Mouse (Mus musculus) heart, adult 2 months (tissue): ENCODE results near the gene Arhgap24. TPM values are rescaled to one million over a fixed set of nuclear protein-coding genes. Genes with fewer than 3 reads are reported as not detected.

Experiments used
- DNase-seq, 2 experiments: peaks; one replicate each; pipeline ENCODE4 v3.0.0; 2021
- H3K27ac ChIP-seq: fragments of 200-600 bp; 2 replicates; pipeline ENCODE4 v1.8.1; 2022
- H3K27me3 ChIP-seq: fragments of 200-500 bp; 2 replicates; pipeline ENCODE4 v1.6.1; 2012; ENCODE audit warnings: mild to moderate bottlenecking, low read length, inconsistent platforms, mixed read lengths; ENCODE audit not compliant: control insufficient read depth, insufficient read depth
- H3K36me3 ChIP-seq: fragments of 200-500 bp; 2 replicates; pipeline ENCODE4 v1.6.1; 2012; ENCODE audit warnings: low read length, inconsistent platforms; ENCODE audit not compliant: control insufficient read depth, insufficient read depth
- H3K4me1 ChIP-seq: fragments of 200-500 bp; 2 replicates; pipeline ENCODE4 v1.6.1; 2011; ENCODE audit warnings: low read length; ENCODE audit not compliant: control insufficient read depth, insufficient read depth
- H3K4me3 ChIP-seq: fragments of 200-600 bp; 2 replicates; pipeline ENCODE4 v1.8.1; 2022
- H3K79me2 ChIP-seq: fragments of 200-500 bp; replicated peaks from 2 replicates; pipeline ENCODE4 v1.6.1; 2012; ENCODE audit warnings: mild to moderate bottlenecking, inconsistent platforms, low read length, moderate library complexity, mixed read lengths; ENCODE audit not compliant: control insufficient read depth, insufficient read depth
- H3K9ac ChIP-seq: fragments of 200-500 bp; 2 replicates; pipeline ENCODE4 v1.6.1; 2012; ENCODE audit warnings: low read depth, mild to moderate bottlenecking, control low read depth, inconsistent platforms, low read length, mixed read lengths
- CTCF ChIP-seq: fragments of 200-600 bp; IDR thresholded peaks from 2 replicates; pipeline ENCODE4 v1.8.1; 2022; ENCODE audit warnings: antibody characterized with exemption, mild to moderate bottlenecking, moderate library complexity
- EP300 ChIP-seq: fragments of 200-500 bp; IDR thresholded peaks from 2 replicates; pipeline ENCODE4 v1.6.1; 2011; ENCODE audit warnings: low read depth, low read length, control low read depth; ENCODE audit not compliant: insufficient read depth
- POLR2A ChIP-seq: fragments of 200-500 bp; IDR thresholded peaks from 2 replicates; pipeline ENCODE4 v1.6.1; 2011; ENCODE audit warnings: mild to moderate bottlenecking, low read depth, low read length, control low read depth; ENCODE audit not compliant: insufficient read depth
- WGBS: fragments of 180-500 bp; shearing (Covaris S2); methylation state at CpG from one replicate; pipeline ENCODE4 v1.1.7; 2018; 5-methylcytosine and 5-hydroxymethylcytosine counted together
- intact Hi-C: fragments of 180-260 bp; cut with DNase I; formaldehyde crosslinking; loops from one replicate; pipeline ENCODE4 v1.15.1; 2025
- polyA plus RNA-seq: library from polyadenylated mRNA; depleted of rRNA; stranded (reverse); fragments of >200 nt; gene quantifications from 2 replicates; pipeline ENCODE4 v1.2.3, GENCODE M21; 2012
- total RNA-seq, 2 experiments: library from RNA; stranded (reverse); gene quantifications; 2 replicates each; pipeline ENCODE4 v1.2.3; 2021

The Arhgap24 gene
- total and polyA plus RNA-seq, 3 experiments = 11.9 to 24.6 (median 15.2) TPM

DNA sequence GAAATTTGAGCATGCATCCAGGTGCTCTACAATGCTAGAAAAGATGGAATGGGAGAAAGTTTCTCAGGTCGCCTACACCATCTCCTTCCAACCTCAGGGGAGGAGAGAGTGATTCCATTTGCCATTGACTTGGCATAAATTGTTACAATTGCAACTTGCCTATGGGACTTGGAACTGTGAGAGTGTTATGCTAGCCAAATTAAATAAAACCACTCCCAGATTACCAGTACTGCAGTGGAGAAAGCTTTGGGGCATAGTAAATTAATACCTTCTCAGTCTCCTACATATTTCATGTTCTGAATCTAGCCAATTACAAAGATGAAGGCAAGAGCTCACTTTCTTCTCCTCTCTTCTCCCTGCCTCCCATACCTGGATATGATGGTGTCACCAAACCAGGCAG, 139.8 kb downstream of the Arhgap24 start:
- 75% methylated on average over 1 of the region's 1 CpGs for WGBS
- H3K4me3 ChIP-seq = no peak overlapping the region
- no peaks in the 10 kb centered on the region for H3K79me2 ChIP-seq
- TF ChIP-seq EP300 (no peak), CTCF (no peak), POLR2A (no peak)
- H3K9ac ChIP-seq = no peak overlapping the region
- DNase-seq = no peak
- no peak overlapping the region for H3K27ac ChIP-seq
- no peaks in the 10 kb centered on the region for H3K27me3 ChIP-seq
- no peaks in the 10 kb centered on the region for H3K36me3 ChIP-seq
- no peaks in the 10 kb centered on the region for H3K4me1 ChIP-seq
- intact Hi-C loops = no loop called here

DNA sequence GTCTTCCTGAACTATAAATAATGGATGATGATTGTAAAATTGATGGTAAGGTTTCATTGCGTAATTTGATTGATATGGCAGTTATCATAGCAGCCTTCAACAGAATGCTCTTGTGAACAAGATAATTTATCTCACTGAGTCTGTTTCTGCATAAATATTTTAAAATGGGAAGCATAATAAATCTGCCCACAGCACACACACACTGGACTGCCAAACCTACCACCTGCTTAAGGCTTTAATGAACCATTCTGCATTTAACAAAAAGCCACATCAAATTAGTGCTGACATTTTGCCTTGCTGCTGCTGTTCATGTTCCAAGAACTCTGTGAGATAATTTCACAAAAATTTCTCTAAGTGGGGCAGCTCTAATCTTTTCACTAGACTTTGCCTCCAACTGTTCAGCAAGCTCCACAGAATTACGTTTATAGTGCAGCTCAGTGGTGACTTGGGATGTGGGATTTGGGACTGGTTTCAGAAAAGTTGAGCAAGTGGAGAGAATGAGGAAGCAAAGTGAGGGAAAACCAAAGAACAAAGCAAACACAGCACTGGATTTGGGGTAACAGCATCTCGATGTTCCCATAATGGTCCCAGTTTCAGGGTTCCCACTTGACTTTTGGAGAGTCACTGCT, 142.7 kb downstream of the Arhgap24 start:
- Histone ChIP-seq H3K4me1 (peaks cover 2% of the 10 kb centered on the region), H3K36me3 (no peaks in the 10 kb centered on the region), H3K4me3 (no peak overlapping the region), H3K79me2 (no peaks in the 10 kb centered on the region), H3K27ac (no peak overlapping the region), H3K27me3 (no peaks in the 10 kb centered on the region), H3K9ac (no peak overlapping the region)
- 61% methylated on average over 3 of the region's 3 CpGs for WGBS
- intact Hi-C loops = no loop called here
- DNase-seq = peak in 1 of 2 experiments; percentile 23
- TF ChIP-seq EP300 (no peak), POLR2A (no peak), CTCF (no peak)

DNA sequence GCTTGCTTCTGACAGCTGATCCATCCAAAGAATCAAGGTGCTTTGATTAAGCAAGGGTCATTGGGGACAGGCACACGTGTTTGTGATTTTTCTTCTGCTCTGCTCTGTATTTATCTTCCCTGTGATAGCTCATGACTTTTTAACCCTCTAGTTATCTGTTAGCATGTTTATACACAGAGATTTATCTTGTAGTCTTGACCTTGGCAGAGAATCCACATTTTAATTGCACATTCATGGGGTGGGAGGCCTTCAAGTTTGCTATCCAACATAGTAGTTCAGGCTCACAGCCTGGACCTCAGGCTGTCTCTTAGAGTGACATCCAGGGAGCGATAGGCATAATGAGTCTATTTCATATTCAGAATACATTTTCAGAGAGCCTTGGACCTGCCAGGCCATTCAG, 145.5 kb downstream of the Arhgap24 start:
- H3K27ac ChIP-seq = no peak overlapping the region
- H3K27me3 ChIP-seq = no peaks in the 10 kb centered on the region
- TF ChIP-seq POLR2A = no peak
- TF ChIP-seq EP300 = no peak
- no peak for TF ChIP-seq CTCF
- no peaks in the 10 kb centered on the region for H3K36me3 ChIP-seq
- H3K4me1 ChIP-seq = peaks cover 2% of the 10 kb centered on the region
- H3K79me2 ChIP-seq = no peaks in the 10 kb centered on the region
- H3K9ac ChIP-seq = no peak overlapping the region
- WGBS = 27% methylated on average over 2 of the region's 2 CpGs
- DNase-seq = no peak
- intact Hi-C loops = no loop called here
- no peak overlapping the region for H3K4me3 ChIP-seq

DNA sequence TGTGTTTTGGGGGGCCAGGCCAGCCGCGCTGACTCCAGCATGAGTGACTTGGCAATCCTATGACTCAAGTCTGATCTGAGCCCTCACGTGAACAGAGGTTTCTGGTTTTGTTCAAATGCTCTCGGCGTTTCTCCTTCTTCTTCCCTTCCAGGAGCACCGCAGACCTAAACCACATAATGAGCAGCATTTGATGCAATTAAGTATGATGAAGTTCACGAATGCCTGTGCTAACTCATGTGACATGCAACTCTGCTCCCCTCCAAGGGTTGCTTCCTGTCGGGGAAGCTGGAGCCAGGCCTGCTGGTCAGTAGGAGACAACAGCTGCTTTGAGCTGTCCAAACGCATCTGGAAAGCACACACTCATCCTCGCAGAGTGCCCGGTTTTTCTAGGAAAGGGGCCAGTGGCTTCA, 148.2 kb downstream of the Arhgap24 start:
- peak; percentile 45 to 51 for DNase-seq
- 63% methylated on average over 11 of the region's 11 CpGs for WGBS
- Histone ChIP-seq H3K27me3 (no peaks in the 10 kb centered on the region), H3K4me3 (no peak overlapping the region), H3K36me3 (no peaks in the 10 kb centered on the region), H3K27ac (no peak overlapping the region), H3K4me1 (peaks cover 2% of the 10 kb centered on the region), H3K79me2 (no peaks in the 10 kb centered on the region), H3K9ac (no peak overlapping the region)
- intact Hi-C loops = no loop called here
- no peak for TF ChIP-seq CTCF
- no peak for TF ChIP-seq POLR2A
- 0 out of 2 replicates have a peak, but pooled peaks have one; percentile 30 for TF ChIP-seq EP300

DNA sequence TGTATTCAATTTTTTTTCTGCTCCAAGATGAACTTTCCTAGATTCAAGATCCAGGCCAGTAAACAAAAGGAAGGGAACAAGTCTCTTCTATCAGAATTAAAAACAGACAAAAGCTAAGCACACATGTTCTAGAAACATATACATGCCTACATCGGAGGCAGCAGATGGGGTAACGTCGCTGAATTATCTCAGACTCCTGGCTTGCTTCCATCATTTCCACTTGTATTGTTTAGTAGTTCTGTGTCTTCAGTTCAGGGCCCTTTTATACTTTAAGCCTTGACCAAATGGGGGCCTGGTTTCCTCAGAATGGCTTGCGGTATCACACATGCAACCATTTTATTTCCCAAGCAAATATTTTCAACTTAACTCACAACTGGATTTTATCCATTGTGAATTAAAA, 154.4 kb downstream of the Arhgap24 start:
- H3K4me3 ChIP-seq = no peak overlapping the region
- intact Hi-C loops = no loop called here
- H3K4me1 ChIP-seq = no peaks in the 10 kb centered on the region; the same call in 1 of the 2 replicates
- WGBS = 50% methylated on average over 4 of the region's 4 CpGs
- H3K36me3 ChIP-seq = no peaks in the 10 kb centered on the region
- TF ChIP-seq CTCF = no peak
- TF ChIP-seq EP300 = no peak
- TF ChIP-seq POLR2A = no peak
- no peak overlapping the region for H3K27ac ChIP-seq
- H3K9ac ChIP-seq = no peak overlapping the region
- DNase-seq = no peak
- H3K79me2 ChIP-seq = no peaks in the 10 kb centered on the region
- no peaks in the 10 kb centered on the region for H3K27me3 ChIP-seq

DNA sequence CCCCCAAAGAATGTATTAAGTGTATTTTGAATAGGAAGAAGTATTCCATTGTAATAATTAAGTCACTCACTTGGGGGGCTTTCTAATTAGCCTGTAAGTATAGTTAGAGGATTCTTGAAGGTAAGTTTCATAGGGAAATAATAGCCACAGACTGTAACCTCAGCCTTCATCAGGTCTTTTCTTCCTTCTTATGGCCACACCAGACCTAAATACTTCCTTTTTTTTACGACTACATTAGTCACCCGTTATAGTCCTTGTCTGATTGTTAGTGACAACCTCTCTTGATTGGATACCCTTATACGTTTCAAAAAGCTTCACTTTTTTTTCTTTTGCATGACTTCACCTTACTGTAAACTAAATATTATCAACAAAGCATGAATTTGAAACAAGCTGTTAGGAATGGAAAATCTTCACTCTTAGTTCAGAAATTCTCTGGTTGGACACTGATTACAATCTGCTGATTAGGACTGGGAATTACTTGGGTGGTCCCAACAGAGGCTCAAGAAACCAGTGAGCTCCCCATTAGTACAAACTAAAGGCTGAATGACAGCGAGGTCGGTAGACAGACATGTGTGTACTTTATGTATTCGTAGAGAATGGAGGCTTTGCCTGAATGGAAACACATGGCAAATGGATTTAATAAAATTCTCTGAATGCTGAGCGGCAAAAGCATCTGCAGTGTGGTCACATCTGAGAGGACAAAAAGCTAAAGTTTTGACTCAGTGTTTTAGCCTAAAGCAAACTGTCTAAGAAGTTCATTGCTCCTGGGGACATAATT, 158.8 kb downstream of the Arhgap24 start:
- TF ChIP-seq EP300 (no peak), CTCF (no peak), POLR2A (no peak)
- Histone ChIP-seq H3K4me1 (no peaks in the 10 kb centered on the region; the same call in 1 of the 2 replicates), H3K79me2 (no peaks in the 10 kb centered on the region), H3K4me3 (no peak overlapping the region), H3K27me3 (no peaks in the 10 kb centered on the region), H3K27ac (no peak overlapping the region), H3K36me3 (no peaks in the 10 kb centered on the region), H3K9ac (no peak overlapping the region)
- 70% methylated on average over 7 of the region's 7 CpGs for WGBS
- intact Hi-C loops = no loop called here
- no peak for DNase-seq
